In the genomic region with DNA sequence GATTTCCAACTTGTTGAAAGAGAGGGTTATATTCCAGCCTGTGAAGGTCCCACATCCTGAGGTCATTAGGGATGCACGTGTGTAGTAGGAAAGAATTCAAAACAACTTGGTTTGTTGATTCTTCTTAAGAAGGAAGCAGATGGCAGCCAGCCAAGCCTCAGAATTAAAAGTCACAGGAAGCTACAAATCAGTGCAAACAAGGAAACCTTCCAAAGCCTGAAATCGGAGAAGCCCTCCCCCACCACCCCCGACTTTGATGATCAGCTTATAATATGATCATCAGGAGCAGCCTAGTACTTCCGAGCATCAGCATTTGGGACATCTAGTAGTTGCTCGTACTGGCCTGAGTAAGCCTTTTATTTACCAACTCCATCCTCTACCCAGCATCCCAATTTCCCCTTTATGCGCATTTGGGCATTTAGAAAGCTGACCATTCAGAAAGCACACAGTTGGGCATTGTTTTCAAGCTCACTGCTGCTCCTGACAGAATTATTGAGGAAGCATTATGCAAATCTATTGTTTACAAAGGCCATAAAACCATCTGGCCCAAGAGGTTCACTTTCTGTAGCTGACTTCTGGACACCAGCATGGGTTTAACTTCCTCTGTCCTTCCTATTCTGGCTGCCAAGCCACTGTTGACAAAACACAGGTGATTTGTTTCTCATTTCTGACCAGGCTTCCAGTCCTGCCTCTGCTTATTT, we compare ENCODE assay signal across 8 mouse cellular contexts. TPM values are rescaled to one million over a fixed set of nuclear protein-coding genes. Genes with fewer than 3 reads are reported as not detected.
DNase-seq lines count a peak whose midpoint lies in the region; ATAC-seq and TF ChIP-seq lines count a peak whose summit lies in the region.

No protein-coding gene starts in this region.

- ATAC-seq in Patski, result no peak
- ATAC-seq in intestine, embryonic 14.5 days (replicated peaks; ENCODE audit: low FRiP score, low TSS enrichment, low read depth), result peak; percentile 64; the same call in 1 of the 2 replicates
- ATAC-seq in lung, embryonic 14.5 days (ENCODE audit: insufficient read depth), result peak; percentile 81; the same call in 1 of the 2 replicates

- in situ Hi-C loops in Patski (cut with MboI; ENCODE audit: low pct_unique_long_range_greater_than_20kb), result no loop called here

- no peak overlapping the region for H3K9ac ChIP-seq in intestine, embryonic 14.5 days (ENCODE audit: low read length)
- H3K9ac ChIP-seq in lung, embryonic 14.5 days, result no peak overlapping the region

- no peaks in the 10 kb centered on the region for H3K36me3 ChIP-seq in embryonic facial prominence, embryonic 10.5 days (replicated peaks)
- H3K36me3 ChIP-seq in intestine, embryonic 14.5 days (ENCODE audit: control insufficient read depth, insufficient read depth, low read length), result no peaks in the 10 kb centered on the region
- no peaks in the 10 kb centered on the region for H3K36me3 ChIP-seq in lung, embryonic 14.5 days (ENCODE audit: insufficient read depth)

- H3K27me3 ChIP-seq in Patski, result no peaks in the 10 kb centered on the region
- H3K27me3 ChIP-seq in embryonic facial prominence, embryonic 10.5 days (replicated peaks; ENCODE audit: low read depth, poor library complexity, severe bottlenecking), result no peaks in the 10 kb centered on the region
- no peaks in the 10 kb centered on the region for H3K27me3 ChIP-seq in intestine, embryonic 14.5 days (replicated peaks; ENCODE audit: control insufficient read depth, insufficient read depth, low read length)
- no peaks in the 10 kb centered on the region for H3K27me3 ChIP-seq in lung, embryonic 14.5 days (ENCODE audit: insufficient read depth, low read length)

- peak overlapping the region; percentile 18; the same call in 1 of the 2 replicates for H3K4me2 ChIP-seq in intestine, embryonic 14.5 days (ENCODE audit: low read length)
- 0 out of 2 replicates have a peak overlapping the region, but pooled peaks have one; percentile 10 for H3K4me2 ChIP-seq in lung, embryonic 14.5 days

- H3K4me3 ChIP-seq in embryonic facial prominence, embryonic 10.5 days, result no peak overlapping the region
- no peak overlapping the region for H3K4me3 ChIP-seq in intestine, embryonic 14.5 days (ENCODE audit: low read depth, low read length)
- no peak overlapping the region for H3K4me3 ChIP-seq in lung, embryonic 14.5 days (ENCODE audit: low read depth, low read length)

- 35% methylated on average over 6 of the region's 6 CpGs for WGBS in embryonic facial prominence, embryonic 10.5 days
- WGBS in intestine, embryonic 14.5 days, result 38% methylated on average over 6 of the region's 6 CpGs
- WGBS in lung, embryonic 14.5 days, result 23% methylated on average over 6 of the region's 6 CpGs

- no peaks in the 10 kb centered on the region for H3K9me3 ChIP-seq in embryonic facial prominence, embryonic 10.5 days
- no peaks in the 10 kb centered on the region for H3K9me3 ChIP-seq in intestine, embryonic 14.5 days (ENCODE audit: control insufficient read depth, low read length)
- H3K9me3 ChIP-seq in lung, embryonic 14.5 days (ENCODE audit: low read depth, low read length), result no peaks in the 10 kb centered on the region

- H3K27ac ChIP-seq in embryonic facial prominence, embryonic 10.5 days (replicated peaks), result peak overlapping the region; percentile 35
- H3K27ac ChIP-seq in intestine, embryonic 14.5 days (ENCODE audit: low read depth), result peak overlapping the region; percentile 54
- 0 out of 2 replicates have a peak overlapping the region, but pooled peaks have one; percentile 12 for H3K27ac ChIP-seq in lung, embryonic 14.5 days (ENCODE audit: low read depth)

- peaks cover 12% of the 10 kb centered on the region for H3K4me1 ChIP-seq in embryonic facial prominence, embryonic 10.5 days
- H3K4me1 ChIP-seq in intestine, embryonic 14.5 days (replicated peaks; ENCODE audit: control insufficient read depth, insufficient read depth, low read length), result peaks cover 4% of the 10 kb centered on the region; the same call in 1 of the 2 replicates
- H3K4me1 ChIP-seq in lung, embryonic 14.5 days (ENCODE audit: insufficient read depth), result 0 out of 2 replicates have a peak, but pooled peaks cover 8% of the 10 kb centered on the region

- no peak for TF ChIP-seq CTCF in Patski (IDR thresholded peaks at IDR 0.05)
- TF ChIP-seq CTCF in lung, embryonic 14.5 days (IDR thresholded peaks at IDR 0.05; ENCODE audit: low read depth), result no peak

- POLR2A ChIA-PET in Patski (lab: Charles Lee), result interaction anchor here (0.6 kb wide), 1 partner anchor 217 kb away, joined by 3 read pairs; no protein-coding TSS in a partner anchor

- CTCF ChIA-PET in Patski (lab: Charles Lee), result interaction anchor here (0.7 kb wide), 1 partner anchor 737 kb away, joined by 3 read pairs; no protein-coding TSS in a partner anchor

- peak; percentile 3 for DNase-seq in layer of hippocampus, adult 11-12 months (ENCODE audit: low spot score)
- DNase-seq in layer of hippocampus, postnatal 36 days, result no peak
- peak; percentile 7 for DNase-seq in Patski (ENCODE audit: low read depth, low spot score)
- peak; percentile 62 for DNase-seq in embryonic facial prominence, embryonic 10.5 days (ENCODE audit: low spot score)
- peak; percentile 60 for DNase-seq in intestine, embryonic 14.5 days (ENCODE audit: low spot score)
- DNase-seq in lung, embryonic 14.5 days, result peak; percentile 90
- peak; percentile 2 for DNase-seq in yolk sac, embryonic 10.5 days (ENCODE audit: low spot score)
- DNase-seq in frontal cortex, postnatal 36 days (ENCODE audit: low spot score in 2 of 2), result no peak

RNA-seq across cellular contexts. Expression of a gene that starts 59.9 kb away (rescaled TPM):
- total RNA-seq in layer of hippocampus, postnatal 36 days (2021), result 1,000 to 10,000 TPM; 1,278 to 1,345 TPM
- 92.2 TPM for polyA plus RNA-seq in Patski (2021)
- 27.9 and 32.2 TPM in 2 replicates for polyA plus RNA-seq in embryonic facial prominence, embryonic 10.5 days (2016; fragmentation: Nextera tagmentation; extraction: Ambion mirVana)
- polyA plus RNA-seq in intestine, embryonic 14.5 days (2014; fragmentation: Nextera tagmentation; extraction: Ambion mirVana), result 48.9 and 50.4 TPM in 2 replicates
- polyA plus RNA-seq in lung, embryonic 14.5 days (2014; fragmentation: Nextera tagmentation; extraction: Ambion mirVana), result 68.1 and 74.1 TPM in 2 replicates

Comparison
In these comparisons a context has a peak if more than half of its experiments do, and no peak if none do; other contexts are left out.
1. DNase-seq: peak in layer of hippocampus, adult 11-12 months (single experiment), Patski (single experiment), embryonic facial prominence, embryonic 10.5 days (single experiment), intestine, embryonic 14.5 days (single experiment), lung, embryonic 14.5 days (single experiment) and yolk sac, embryonic 10.5 days (single experiment); none in layer of hippocampus, postnatal 36 days (0 of 2) and frontal cortex, postnatal 36 days (0 of 2).
2. Peak in every context shown above with its lines, with median percentiles within 50 percentile points of each other: H3K27ac ChIP-seq.